8 mouse cellular contexts compared by ENCODE assay signal in the genomic region with DNA sequence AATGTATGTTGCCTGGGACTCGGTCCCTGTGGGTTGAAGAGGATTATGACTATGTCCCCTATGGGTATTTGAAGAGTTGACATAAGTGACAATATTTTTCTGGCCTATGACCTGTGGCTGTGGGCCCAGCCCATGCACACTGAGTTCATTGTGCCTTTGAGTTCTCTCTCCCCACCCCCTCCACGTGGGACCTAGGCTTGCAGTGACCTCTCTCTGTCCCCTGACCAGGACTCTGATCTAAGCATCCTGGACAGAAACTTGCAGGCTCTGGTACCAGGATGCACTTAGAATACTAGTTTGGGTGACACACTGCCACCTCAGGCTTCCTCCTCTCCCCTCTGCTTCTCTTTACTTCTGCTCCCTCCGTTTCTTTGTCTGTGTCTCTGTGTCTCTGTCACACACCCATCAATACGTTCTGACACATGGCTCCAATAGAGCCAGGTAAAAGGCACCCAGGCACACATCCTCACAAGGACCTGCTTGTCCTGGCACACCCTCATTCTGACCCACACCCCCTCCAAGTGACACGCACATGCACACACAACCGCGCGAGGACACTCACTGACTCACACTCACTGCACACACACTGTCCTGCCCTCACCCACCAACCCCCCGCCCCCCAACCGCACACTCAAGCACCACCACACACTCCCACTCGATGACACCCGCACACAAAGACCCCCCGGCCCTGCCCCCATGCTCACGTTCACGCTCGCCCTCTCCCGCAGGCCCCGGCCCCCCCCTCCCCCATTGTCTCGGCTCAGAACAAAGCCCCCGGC. TPM values are rescaled to one million over a fixed set of nuclear protein-coding genes. Genes with fewer than 3 reads are reported as not detected.
DNase-seq lines count a peak whose midpoint lies in the region; ATAC-seq and TF ChIP-seq lines count a peak whose summit lies in the region.

No protein-coding gene starts in this region.

- peak overlapping the region; percentile 84 for H3K4me3 ChIP-seq in kidney, postnatal 0 days (replicated peaks; ENCODE audit: low read depth, low read length)
- H3K4me3 ChIP-seq in embryonic facial prominence, embryonic 13.5 days = peak overlapping the region; percentile 75
- H3K4me3 ChIP-seq in intestine, embryonic 16.5 days (ENCODE audit: low read length) = peak overlapping the region; percentile 72
- H3K4me3 ChIP-seq in neural tube, embryonic 12.5 days = peak overlapping the region; percentile 97

- WGBS in kidney, postnatal 0 days = 4% methylated on average over 20 of the region's 20 CpGs
- WGBS in embryonic facial prominence, embryonic 13.5 days = 3% methylated on average over 20 of the region's 20 CpGs
- WGBS in intestine, embryonic 16.5 days = 6% methylated on average over 19 of the region's 20 CpGs
- WGBS in neural tube, embryonic 12.5 days = 2% methylated on average over 20 of the region's 20 CpGs

- DNase-seq in kidney, postnatal 0 days (ENCODE audit: low spot score) = no peak
- no peak for DNase-seq in kidney, adult 11 months
- no peak for DNase-seq in T-cell, adult 2 months (ENCODE audit: low spot score)
- no peak for DNase-seq in left cerebral cortex, postnatal 14 days (ENCODE audit: low spot score in 2 of 2)
- DNase-seq in frontal cortex, postnatal 14 days (ENCODE audit: low spot score in 2 of 2) = no peak

- H3K4me1 ChIP-seq in kidney, postnatal 0 days (replicated peaks; ENCODE audit: insufficient read depth, low read length) = peaks cover 12% of the 10 kb centered on the region
- peaks cover 52% of the 10 kb centered on the region for H3K4me1 ChIP-seq in embryonic facial prominence, embryonic 13.5 days
- H3K4me1 ChIP-seq in intestine, embryonic 16.5 days (ENCODE audit: control insufficient read depth, insufficient read depth, low read length) = peaks cover 20% of the 10 kb centered on the region; the same call in 1 of the 2 replicates
- H3K4me1 ChIP-seq in neural tube, embryonic 12.5 days = peaks cover 41% of the 10 kb centered on the region

- peak; percentile 48; the same call in 1 of the 2 replicates for ATAC-seq in kidney, postnatal 0 days (replicated peaks; ENCODE audit: low FRiP score, low read depth)
- ATAC-seq in embryonic facial prominence, embryonic 13.5 days (ENCODE audit: insufficient number of reproducible peaks, insufficient read depth, low FRiP score, low TSS enrichment, low read depth) = peak; percentile 49; the same call in 1 of the 2 replicates
- peak; percentile 60 for ATAC-seq in intestine, embryonic 16.5 days
- peak; percentile 72 for ATAC-seq in neural tube, embryonic 12.5 days (ENCODE audit: low FRiP score, low read depth)

- H3K9me3 ChIP-seq in kidney, postnatal 0 days (replicated peaks; ENCODE audit: low read length) = no peaks in the 10 kb centered on the region
- H3K9me3 ChIP-seq in embryonic facial prominence, embryonic 13.5 days = no peaks in the 10 kb centered on the region
- no peaks in the 10 kb centered on the region for H3K9me3 ChIP-seq in intestine, embryonic 16.5 days (ENCODE audit: control insufficient read depth, low read length)
- H3K9me3 ChIP-seq in neural tube, embryonic 12.5 days = no peaks in the 10 kb centered on the region

- no peak for TF ChIP-seq CTCF in kidney, postnatal 0 days (IDR thresholded peaks at IDR 0.05; ENCODE audit: low read depth)

- H3K9ac ChIP-seq in kidney, postnatal 0 days (ENCODE audit: low read depth, low read length) = peak overlapping the region; percentile 90
- H3K9ac ChIP-seq in embryonic facial prominence, embryonic 13.5 days = peak overlapping the region; percentile 98
- peak overlapping the region; percentile 85 for H3K9ac ChIP-seq in intestine, embryonic 16.5 days (ENCODE audit: low read depth, low read length)
- peak overlapping the region; percentile 100 for H3K9ac ChIP-seq in neural tube, embryonic 12.5 days

- peak overlapping the region; percentile 72 for H3K4me2 ChIP-seq in kidney, postnatal 0 days (ENCODE audit: low read length)
- peak overlapping the region; percentile 85 for H3K4me2 ChIP-seq in embryonic facial prominence, embryonic 13.5 days
- peak overlapping the region; percentile 69 for H3K4me2 ChIP-seq in intestine, embryonic 16.5 days (ENCODE audit: low read depth, low read length)
- H3K4me2 ChIP-seq in neural tube, embryonic 12.5 days (replicated peaks) = peak overlapping the region; percentile 84

- intact Hi-C loops in left cerebral cortex, postnatal 14 days (cut with DNase I) = no loop called here

- 0 out of 2 replicates have a peak, but pooled peaks cover 2% of the 10 kb centered on the region for H3K36me3 ChIP-seq in kidney, postnatal 0 days (ENCODE audit: insufficient read depth, low read length)
- H3K36me3 ChIP-seq in embryonic facial prominence, embryonic 13.5 days = peaks cover 16% of the 10 kb centered on the region
- no peaks in the 10 kb centered on the region for H3K36me3 ChIP-seq in intestine, embryonic 16.5 days (ENCODE audit: control insufficient read depth, insufficient read depth, low read length)
- H3K36me3 ChIP-seq in neural tube, embryonic 12.5 days = peaks cover 27% of the 10 kb centered on the region

- H3K27ac ChIP-seq in kidney, postnatal 0 days = peak overlapping the region; percentile 82
- H3K27ac ChIP-seq in embryonic facial prominence, embryonic 13.5 days = peak overlapping the region; percentile 91
- H3K27ac ChIP-seq in intestine, embryonic 16.5 days (ENCODE audit: low read length) = peak overlapping the region; percentile 78
- peak overlapping the region; percentile 93 for H3K27ac ChIP-seq in neural tube, embryonic 12.5 days

- H3K27me3 ChIP-seq in kidney, postnatal 0 days (ENCODE audit: insufficient read depth, low read length) = no peaks in the 10 kb centered on the region
- H3K27me3 ChIP-seq in embryonic facial prominence, embryonic 13.5 days = no peaks in the 10 kb centered on the region
- H3K27me3 ChIP-seq in intestine, embryonic 16.5 days (replicated peaks; ENCODE audit: control insufficient read depth, insufficient read depth, low read length) = no peaks in the 10 kb centered on the region; the same call in 1 of the 2 replicates
- H3K27me3 ChIP-seq in neural tube, embryonic 12.5 days (replicated peaks) = no peaks in the 10 kb centered on the region

RNA-seq across cellular contexts. Expression of a gene that starts 0.8 kb away (rescaled TPM):
- polyA plus RNA-seq in kidney, postnatal 0 days (2015; fragmentation: Nextera tagmentation; extraction: Ambion mirVana) = 5.6 and 6.1 TPM in 2 replicates
- 21.0 and 21.5 TPM in 2 replicates for polyA plus RNA-seq in embryonic facial prominence, embryonic 13.5 days (2015; fragmentation: Nextera tagmentation; extraction: Ambion mirVana)
- 4.9 and 5.2 TPM in 2 replicates for polyA plus RNA-seq in intestine, embryonic 16.5 days (2015; fragmentation: Nextera tagmentation; extraction: Ambion mirVana)
- 20.4 and 20.6 TPM in 2 replicates for polyA plus RNA-seq in neural tube, embryonic 12.5 days (2016; fragmentation: Nextera tagmentation; extraction: Ambion mirVana)
- total RNA-seq in left cerebral cortex, postnatal 14 days (2021) = 10 to 100 TPM; 16.4 to 18.7 TPM

RNA-seq across cellular contexts. Expression of a gene that starts 24.2 kb away (rescaled TPM):
- 415 and 457 TPM in 2 replicates for polyA plus RNA-seq in kidney, postnatal 0 days (2015; fragmentation: Nextera tagmentation; extraction: Ambion mirVana)
- 321 and 381 TPM in 2 replicates for polyA plus RNA-seq in embryonic facial prominence, embryonic 13.5 days (2015; fragmentation: Nextera tagmentation; extraction: Ambion mirVana)
- 373 and 394 TPM in 2 replicates for polyA plus RNA-seq in intestine, embryonic 16.5 days (2015; fragmentation: Nextera tagmentation; extraction: Ambion mirVana)
- 219 and 238 TPM in 2 replicates for polyA plus RNA-seq in neural tube, embryonic 12.5 days (2016; fragmentation: Nextera tagmentation; extraction: Ambion mirVana)
- 100 to 1,000 TPM; 115 to 117 TPM for total RNA-seq in left cerebral cortex, postnatal 14 days (2021)

RNA-seq across cellular contexts. Expression of a gene that starts 34.7 kb away (rescaled TPM):
- 114 and 123 TPM in 2 replicates for polyA plus RNA-seq in kidney, postnatal 0 days (2015; fragmentation: Nextera tagmentation; extraction: Ambion mirVana)
- 44.0 and 45.8 TPM in 2 replicates for polyA plus RNA-seq in embryonic facial prominence, embryonic 13.5 days (2015; fragmentation: Nextera tagmentation; extraction: Ambion mirVana)
- 152 and 191 TPM in 2 replicates for polyA plus RNA-seq in intestine, embryonic 16.5 days (2015; fragmentation: Nextera tagmentation; extraction: Ambion mirVana)
- polyA plus RNA-seq in neural tube, embryonic 12.5 days (2016; fragmentation: Nextera tagmentation; extraction: Ambion mirVana) = 37.4 and 40.3 TPM in 2 replicates
- total RNA-seq in left cerebral cortex, postnatal 14 days (2021) = 10 to 100 TPM; 43.8 to 46.5 TPM

RNA-seq across cellular contexts. Expression of a gene that starts 42.5 kb away (rescaled TPM):
- polyA plus RNA-seq in kidney, postnatal 0 days (2015; fragmentation: Nextera tagmentation; extraction: Ambion mirVana) = 139 and 167 TPM in 2 replicates
- polyA plus RNA-seq in embryonic facial prominence, embryonic 13.5 days (2015; fragmentation: Nextera tagmentation; extraction: Ambion mirVana) = 126 and 137 TPM in 2 replicates
- 114 and 119 TPM in 2 replicates for polyA plus RNA-seq in intestine, embryonic 16.5 days (2015; fragmentation: Nextera tagmentation; extraction: Ambion mirVana)
- 165 and 171 TPM in 2 replicates for polyA plus RNA-seq in neural tube, embryonic 12.5 days (2016; fragmentation: Nextera tagmentation; extraction: Ambion mirVana)
- 100 to 1,000 TPM; 129 to 151 TPM for total RNA-seq in left cerebral cortex, postnatal 14 days (2021)

RNA-seq across cellular contexts. Expression of a gene that starts 49.5 kb away (rescaled TPM):
- 34.4 and 36.3 TPM in 2 replicates for polyA plus RNA-seq in kidney, postnatal 0 days (2015; fragmentation: Nextera tagmentation; extraction: Ambion mirVana)
- polyA plus RNA-seq in embryonic facial prominence, embryonic 13.5 days (2015; fragmentation: Nextera tagmentation; extraction: Ambion mirVana) = 43.4 and 48.9 TPM in 2 replicates
- polyA plus RNA-seq in intestine, embryonic 16.5 days (2015; fragmentation: Nextera tagmentation; extraction: Ambion mirVana) = 26.2 and 32.6 TPM in 2 replicates
- 31.4 and 32.3 TPM in 2 replicates for polyA plus RNA-seq in neural tube, embryonic 12.5 days (2016; fragmentation: Nextera tagmentation; extraction: Ambion mirVana)
- total RNA-seq in left cerebral cortex, postnatal 14 days (2021) = 10 to 100 TPM; 10.1 to 15.2 TPM
